Mouse (Mus musculus): Measurements from ENCODE around the gene Traf2. TPM values are rescaled to one million over a fixed set of nuclear protein-coding genes. Genes with fewer than 3 reads are reported as not detected.

The Traf2 gene
- 10 to 100 TPM; 21.6 to 24.3 TPM for total RNA-seq (2023)

DNA sequence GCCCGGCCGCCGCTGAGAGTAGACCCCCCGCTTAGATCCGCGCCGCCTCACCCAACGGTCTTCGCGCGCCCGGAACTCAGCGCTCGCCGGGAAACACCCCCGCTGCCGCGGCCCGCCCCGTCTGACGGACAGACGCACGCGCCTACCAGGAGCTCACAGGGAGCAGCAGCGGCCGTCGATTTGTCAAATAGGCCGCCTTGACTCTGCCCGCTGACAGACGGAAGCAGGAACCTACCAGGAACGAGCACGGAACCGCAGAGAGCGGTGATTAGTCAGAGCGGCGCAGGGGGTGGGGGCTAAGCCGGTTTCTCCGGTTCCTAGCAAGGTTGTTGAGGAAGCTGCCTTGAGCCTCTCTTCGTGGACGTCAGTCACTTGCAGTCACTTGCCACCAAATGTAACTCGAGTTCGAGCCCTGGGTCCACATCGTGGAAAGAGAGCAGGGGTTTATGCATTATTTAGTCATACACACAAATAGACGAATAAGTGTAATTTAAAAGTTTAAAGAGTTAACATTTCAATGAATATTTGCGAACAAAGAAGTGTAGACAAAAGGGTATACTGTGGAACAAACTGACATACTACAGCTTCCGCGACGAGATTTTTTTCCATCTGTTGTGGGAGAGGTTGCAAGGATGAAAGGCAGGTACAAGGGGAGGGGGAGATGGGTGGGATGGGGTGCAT is at the start of gene Traf2:
Traf2 (minus strand) TSS at position 130 of the 681 bp plus-strand sequence.

DNA sequence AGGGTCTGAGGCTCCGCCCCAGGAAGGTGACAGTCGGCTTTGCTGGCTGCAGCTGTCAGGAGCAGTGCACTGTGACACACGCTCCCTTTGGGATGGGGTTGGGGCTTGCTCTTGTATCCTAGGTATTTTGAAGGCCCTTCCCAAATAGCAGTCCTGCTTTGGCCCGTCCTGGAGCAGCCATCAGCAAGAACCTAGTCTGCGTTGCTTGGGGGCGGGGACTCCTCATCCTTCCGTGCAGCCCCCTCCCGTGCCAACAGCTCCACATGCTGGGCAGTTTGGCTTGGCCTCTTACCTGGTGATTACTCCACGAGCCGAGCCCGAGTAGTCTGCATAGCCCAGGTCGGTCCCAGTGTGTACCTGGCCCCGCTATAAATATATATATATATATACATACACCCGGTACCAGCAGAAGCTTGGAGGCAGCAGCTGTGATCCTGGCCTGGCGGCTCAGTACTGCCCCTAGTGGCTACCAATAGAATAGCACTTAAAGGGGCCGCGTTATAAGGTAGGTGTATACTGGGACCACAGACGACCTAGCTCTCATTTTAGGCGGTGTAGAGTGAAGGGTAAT is 34.6 kb upstream of the Traf2 start, which contains the start of gene Ajm1:
Ajm1 (minus strand) TSS at position 464 of the 571 bp plus-strand sequence.

DNA sequence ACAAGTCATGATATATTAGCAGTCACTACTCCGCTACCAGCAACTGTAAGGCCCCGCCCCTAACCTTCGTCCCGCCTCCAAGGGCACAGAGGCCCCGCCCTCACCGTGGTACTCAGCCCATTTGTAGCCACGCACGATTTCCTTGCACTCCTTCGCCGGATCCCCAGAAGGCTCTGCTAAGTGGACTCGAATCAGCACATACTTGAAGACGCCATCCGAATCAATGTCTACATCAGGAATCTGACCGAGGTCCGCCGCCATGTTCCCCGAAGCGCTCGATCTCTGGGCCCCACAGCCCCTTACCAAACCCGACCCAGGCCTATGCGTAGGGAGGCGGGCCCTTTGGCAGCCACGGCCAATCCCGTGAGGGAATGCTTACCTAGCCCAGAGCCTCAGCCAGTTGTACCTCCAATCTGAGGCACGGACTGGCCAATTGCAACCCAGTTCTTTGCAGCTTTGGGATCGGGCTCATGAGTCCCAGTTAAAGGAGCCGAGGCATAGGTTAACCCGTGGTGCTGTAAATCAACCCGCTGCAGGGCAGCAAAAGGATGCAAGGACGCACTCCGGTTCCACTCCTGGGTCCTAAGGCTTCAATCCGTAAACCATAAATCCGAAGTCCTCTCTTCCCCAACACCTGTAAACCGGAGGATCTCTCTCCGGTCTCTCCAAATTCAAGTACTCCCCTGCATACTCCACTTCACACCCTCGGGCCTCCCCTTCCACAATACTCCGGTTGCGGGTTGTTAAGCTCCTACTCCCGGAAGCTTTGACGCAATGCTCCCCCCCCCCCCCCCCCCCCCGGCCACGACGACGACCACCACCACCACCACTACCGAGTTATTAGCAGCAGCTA is 28.1 kb upstream of the Traf2 start, which contains the start of the genes Mamdc4 and Phpt1:
Mamdc4 (minus strand) TSS at position 267 of the 853 bp plus-strand sequence.
Phpt1 (minus strand) TSS at position 646 of the 853 bp plus-strand sequence.

DNA sequence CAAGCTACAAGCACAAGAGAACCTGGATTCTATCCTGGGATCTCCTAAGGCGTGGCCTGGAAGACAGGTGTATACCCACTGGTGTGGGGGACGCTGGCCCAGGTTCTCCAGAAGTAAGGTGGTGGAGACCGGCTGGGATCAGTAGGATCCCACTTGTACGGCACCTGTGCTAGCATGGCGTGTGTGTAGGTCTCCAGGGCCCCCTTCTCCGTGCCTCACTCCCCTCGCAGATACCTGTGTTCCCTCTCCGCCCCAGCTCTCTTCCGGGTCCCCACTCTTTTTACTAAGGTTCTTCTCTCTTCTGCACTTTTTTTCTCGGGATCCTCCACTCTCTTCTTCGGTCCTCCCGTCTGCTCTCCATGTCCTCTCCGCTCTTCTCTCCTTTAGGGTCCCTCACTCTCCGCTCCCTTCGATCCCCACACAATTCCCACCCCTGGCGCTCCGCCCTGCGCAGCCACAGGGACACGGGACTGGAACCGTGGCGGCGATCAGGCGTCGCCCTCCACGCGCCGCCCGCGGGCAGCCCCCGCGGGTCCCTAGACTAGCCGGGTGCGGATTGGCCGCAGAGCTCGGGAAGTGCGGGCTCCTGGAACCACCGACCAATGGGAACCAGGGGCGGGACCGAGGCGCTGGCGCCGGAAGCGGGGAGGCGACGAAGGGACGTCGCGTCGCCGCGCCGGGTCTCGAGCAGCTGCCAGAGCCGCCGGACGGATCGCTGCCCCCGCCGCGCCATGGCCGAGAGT is 10.7 kb upstream of the Traf2 start, which contains the start of gene Edf1:
Edf1 (plus strand) TSS at position 627 of the 743 bp plus-strand sequence.

DNA sequence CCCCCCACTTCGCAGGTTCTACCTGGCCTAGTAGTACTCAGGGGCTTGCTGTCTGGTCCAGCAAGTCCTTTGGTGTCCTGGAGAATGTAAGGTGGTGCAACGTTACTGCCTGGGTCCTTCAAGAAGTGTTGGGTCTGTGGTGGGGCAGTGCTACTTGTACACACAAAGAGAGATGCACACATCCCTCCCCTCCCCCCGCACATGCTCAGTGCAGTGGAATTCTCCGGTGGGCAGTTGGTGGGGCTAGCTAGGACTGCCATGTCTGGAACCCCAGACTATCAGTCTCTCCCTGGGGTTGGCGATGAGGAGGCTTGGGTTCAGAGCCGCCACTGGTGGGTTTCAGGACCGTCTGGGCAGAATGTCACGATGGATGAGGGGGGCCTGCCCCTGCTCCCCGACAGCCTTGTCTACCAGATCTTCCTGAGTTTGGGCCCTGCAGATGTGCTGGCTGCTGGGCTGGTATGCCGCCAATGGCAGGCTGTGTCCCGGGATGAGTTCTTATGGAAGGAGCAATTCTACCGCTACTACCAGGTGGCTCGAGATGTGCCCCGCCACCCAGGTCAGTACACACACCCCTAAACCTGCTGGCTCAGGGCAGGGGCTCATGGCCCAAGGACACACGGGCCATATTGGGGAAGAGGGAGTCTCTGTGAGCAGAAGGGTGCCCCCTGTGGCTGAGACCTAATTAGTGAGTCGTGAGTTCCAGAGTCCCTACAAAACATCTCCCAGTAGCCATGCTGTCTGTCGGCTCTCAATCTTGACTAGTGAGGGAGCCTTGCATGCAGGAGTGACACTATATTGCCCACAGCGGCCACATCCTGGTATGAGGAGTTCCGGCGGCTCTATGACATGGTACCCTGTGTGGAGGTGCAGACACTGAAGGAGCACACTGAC is 44.9 kb downstream of the Traf2 start, which contains the start of gene C8g:
C8g (minus strand) TSS at position 127 of the 894 bp plus-strand sequence.

DNA sequence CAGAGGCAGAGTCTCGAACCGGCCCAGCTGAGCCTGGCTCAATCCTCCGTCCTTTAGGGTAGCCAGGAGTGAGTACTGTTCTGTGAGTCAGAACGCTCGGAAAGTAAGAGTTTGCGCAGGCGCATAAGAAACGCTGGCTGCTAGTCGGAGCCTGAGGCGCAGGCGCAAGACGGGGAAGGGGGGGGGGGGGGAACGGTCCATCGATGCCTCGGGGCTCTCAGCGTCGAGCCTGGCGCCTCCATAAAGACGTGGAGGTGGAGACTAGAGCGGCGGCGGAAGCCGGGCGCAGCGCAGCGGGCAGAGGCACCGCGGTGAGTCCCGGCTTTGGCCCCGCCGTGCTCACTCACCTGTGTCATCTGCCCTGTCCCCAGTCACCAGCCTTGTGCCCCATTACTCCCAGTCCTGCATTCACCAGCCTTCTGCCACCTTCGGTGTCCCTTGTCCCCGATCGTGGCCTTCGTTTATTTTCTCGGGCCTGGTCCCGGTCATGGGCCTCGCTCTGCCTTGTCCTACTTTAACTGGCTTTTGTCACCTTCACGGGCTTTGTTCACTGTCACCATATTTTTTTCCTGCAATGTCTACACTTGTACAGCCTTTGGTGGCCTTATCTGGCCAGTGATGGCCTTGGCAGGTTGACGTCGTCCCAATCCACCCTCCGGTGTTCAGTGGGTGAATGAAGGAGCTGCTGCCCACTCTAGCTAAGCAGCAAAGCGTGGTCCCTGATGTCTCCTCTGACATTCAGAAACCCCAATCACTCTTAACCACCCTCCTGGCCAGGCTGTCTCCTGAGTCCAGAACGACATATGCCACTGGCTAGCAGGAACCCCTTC is 45.9 kb downstream of the Traf2 start, which contains the start of gene Fbxw5:
Fbxw5 (plus strand) TSS at position 175 of the 830 bp plus-strand sequence.

DNA sequence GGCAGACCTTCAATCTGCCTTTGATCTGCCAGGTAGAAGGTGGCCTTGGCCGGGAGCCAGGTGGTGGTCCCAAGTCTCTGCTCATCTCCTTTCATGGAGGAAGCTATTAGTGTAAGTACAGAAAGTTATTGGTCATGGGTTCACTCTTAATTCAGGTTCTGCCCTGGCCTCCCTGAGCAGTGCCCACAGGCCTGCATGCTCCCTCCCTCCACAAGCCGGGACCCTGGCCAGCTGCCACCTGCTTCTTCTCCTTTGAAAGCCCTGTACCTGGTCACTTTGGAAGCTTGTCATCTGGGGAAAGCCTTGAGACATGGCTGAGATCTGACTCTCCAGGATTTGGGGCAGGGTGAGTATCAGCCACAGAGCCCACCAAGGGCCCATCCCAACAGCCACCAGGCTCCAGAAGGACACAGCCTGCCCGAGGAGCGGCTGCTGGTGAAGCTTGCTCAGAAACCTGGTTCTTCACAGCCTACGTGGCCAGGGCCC is 53.2 kb downstream of the Traf2 start, which contains the start of gene Lcn12:
Lcn12 (minus strand) TSS at position 436 of the 486 bp plus-strand sequence.

DNA sequence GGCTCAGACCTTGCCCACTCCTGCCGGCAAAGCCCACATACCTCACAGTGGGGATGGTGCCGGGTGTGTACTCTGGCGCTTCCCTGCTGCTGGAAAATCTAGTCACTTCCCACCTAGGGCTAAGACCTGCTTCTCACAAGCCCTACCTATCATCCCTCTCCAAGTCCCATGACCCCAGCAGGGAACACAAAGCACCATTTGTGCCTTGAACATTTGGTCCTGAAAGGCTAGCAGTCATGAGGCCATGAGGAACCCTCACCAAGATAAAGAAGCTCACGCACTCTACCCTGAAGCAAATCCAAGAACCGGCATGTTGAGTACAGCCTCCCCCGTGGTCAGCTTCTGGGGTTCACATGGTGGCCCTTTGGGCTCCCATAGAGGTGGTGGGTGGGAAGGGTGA is 76.8 kb downstream of the Traf2 start, which contains the start of gene Ptgds:
Ptgds (minus strand) TSS at position 78 of the 400 bp plus-strand sequence.

Other genes starting within 250 kb of the Traf2 start
- not detected for gene Grin1, start 227.8 kb downstream of the Traf2 start, total RNA-seq (2023)
- gene Man1b1, start 214.6 kb downstream of the Traf2 start, total RNA-seq (2023) = 10 to 100 TPM; 39.8 to 46.7 TPM
- gene Dpp7, start 190.6 kb downstream of the Traf2 start, total RNA-seq (2023) = 10 to 100 TPM; 11.1 to 21.8 TPM
- 10 to 100 TPM; 30.5 to 36.8 TPM for gene Uap1l1, start 181.3 kb downstream of the Traf2 start, total RNA-seq (2023)
- 10 to 100 TPM in 1 of 2 experiments, 1 to 10 TPM in 1; 9.1 to 11.3 TPM for gene Sapcd2, start 174.6 kb downstream of the Traf2 start, total RNA-seq (2023)
- not detected for gene Entpd2, start 151.1 kb downstream of the Traf2 start, total RNA-seq (2023)
- not detected for gene Npdc1, start 147.6 kb downstream of the Traf2 start, total RNA-seq (2023)
- 10 to 100 TPM; 16.2 to 20.1 TPM for gene Fut7, start 123.7 kb downstream of the Traf2 start, total RNA-seq (2023)
- 10 to 100 TPM; 17.7 to 22.9 TPM for gene Abca2, start 118.2 kb downstream of the Traf2 start, total RNA-seq (2023)
- not detected for gene Clic3, start 90.1 kb downstream of the Traf2 start, total RNA-seq (2023)
- 10 to 100 TPM; 44.7 to 53.4 TPM for gene Paxx, start 85.8 kb downstream of the Traf2 start, total RNA-seq (2023)
- not detected for gene Ptgds, start 76.9 kb downstream of the Traf2 start, total RNA-seq (2023)
- not detected for gene Lcn12, start 53.0 kb downstream of the Traf2 start, total RNA-seq (2023)
- 10 to 100 TPM; 26.8 to 28.7 TPM for gene Fbxw5, start 46.2 kb downstream of the Traf2 start, total RNA-seq (2023)
- under 1 TPM; 0.44 to 0.64 TPM for gene C8g, start 45.2 kb downstream of the Traf2 start, total RNA-seq (2023)
- gene Edf1, start 10.9 kb upstream of the Traf2 start, total RNA-seq (2023) = 10 to 100 TPM; 87.5 to 92.7 TPM
- under 1 TPM; 0.42 to 0.62 TPM for gene Mamdc4, start 27.9 kb upstream of the Traf2 start, total RNA-seq (2023)
- gene Phpt1, start 28.3 kb upstream of the Traf2 start, total RNA-seq (2023) = 1 to 10 TPM; 4.7 to 5.8 TPM
- gene Ajm1, start 34.8 kb upstream of the Traf2 start, total RNA-seq (2023) = not detected
- gene Rabl6, start 61.6 kb upstream of the Traf2 start, total RNA-seq (2023) = 10 to 100 TPM; 28.3 to 46.4 TPM
- gene Ccdc183, start 70.7 kb upstream of the Traf2 start, total RNA-seq (2023) = not detected
- gene Tmem141, start 75.1 kb upstream of the Traf2 start, total RNA-seq (2023) = 1 to 10 TPM; 3.5 to 4.4 TPM
- gene Fcna, start 81.1 kb upstream of the Traf2 start, total RNA-seq (2023) = 1 to 10 TPM; 1.8 to 2.7 TPM
- gene Lcn8, start 106.2 kb upstream of the Traf2 start, total RNA-seq (2023) = not detected
- gene Lcn5, start 111.0 kb upstream of the Traf2 start, total RNA-seq (2023) = not detected
- not detected for gene Lcn6, start 129.8 kb upstream of the Traf2 start, total RNA-seq (2023)
- gene Lcn10, start 135.8 kb upstream of the Traf2 start, total RNA-seq (2023) = not detected
- not detected for gene Obp2a, start 153.1 kb upstream of the Traf2 start, total RNA-seq (2023)
- 1 to 10 TPM; 4.0 to 6.7 TPM for gene Bmyc, start 159.8 kb upstream of the Traf2 start, total RNA-seq (2023)
- not detected for gene Obp2b, start 190.1 kb upstream of the Traf2 start, total RNA-seq (2023)
- gene Lcn3, start 218.6 kb upstream of the Traf2 start, total RNA-seq (2023) = not detected
- gene Lcn11, start 230.1 kb upstream of the Traf2 start, total RNA-seq (2023) = not detected
- not detected for gene Gm13539, start 235.3 kb upstream of the Traf2 start, total RNA-seq (2023)

Data from neutrophil, adult 59 days (primary cell).